Mouse (Mus musculus): Measurements from ENCODE around the gene Pum3. TPM values are rescaled to one million over a fixed set of nuclear protein-coding genes. Genes with fewer than 3 reads are reported as not detected.

The Pum3 gene
- total RNA-seq, 1 experiment: 120 TPM

DNA sequence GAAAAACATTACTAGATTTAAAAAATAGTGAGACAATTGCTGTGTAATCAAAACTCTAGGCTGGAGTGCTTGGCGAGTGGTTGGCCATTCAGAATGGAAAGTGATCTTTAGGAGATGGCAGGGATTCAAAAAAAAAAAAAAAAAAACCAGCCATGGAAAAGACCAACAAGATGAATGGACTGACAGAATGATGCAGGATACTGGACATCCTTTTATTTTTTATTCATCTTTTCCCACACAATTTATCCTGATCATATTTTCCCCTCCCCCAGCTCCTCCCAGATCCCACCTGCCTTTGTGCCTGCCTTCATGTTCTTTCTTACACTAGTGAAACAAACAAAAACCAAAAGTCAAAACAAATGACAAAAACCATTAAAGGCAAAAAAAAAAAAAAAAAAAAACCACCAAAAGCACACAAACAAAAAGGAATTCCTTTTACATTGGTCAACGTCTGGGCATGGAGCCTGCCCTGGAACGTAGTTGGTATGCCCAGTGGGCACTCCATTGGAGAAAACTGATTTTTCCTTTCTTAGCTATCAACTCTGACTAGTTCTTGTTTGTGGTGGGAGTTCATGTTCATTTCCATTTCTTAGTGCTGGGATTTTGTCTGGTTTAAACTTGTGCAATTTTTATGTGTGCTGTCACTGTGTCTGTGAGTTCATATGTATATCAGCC lies 60.0 kb downstream of the Pum3 start:
- H3K4me1 ChIP-seq (ENCODE audit: control insufficient read depth in 2 of 2, insufficient read depth in 2 of 2, low read length in 2 of 2, poor library complexity in 1 of 2): no peaks in the 10 kb centered on the region
- no peak for TF ChIP-seq CHD2 (IDR thresholded peaks at IDR 0.05; ENCODE audit: low read depth, low read length)
- no peak for TF ChIP-seq MAFK (IDR thresholded peaks at IDR 0.05; ENCODE audit: insufficient read depth, low read depth, low read length)
- no peak for TF ChIP-seq ZC3H11A (IDR thresholded peaks at IDR 0.05; ENCODE audit: borderline replicate concordance, low read depth, low read length)
- TF ChIP-seq HCFC1 (IDR thresholded peaks at IDR 0.05; ENCODE audit: borderline replicate concordance, insufficient read depth, low read length): no peak
- TF ChIP-seq ZNF384 (IDR thresholded peaks at IDR 0.05; ENCODE audit: low read depth, low read length): no peak
- no peak overlapping the region for H3K9ac ChIP-seq (ENCODE audit: insufficient read depth, low read depth, low read length, poor library complexity, severe bottlenecking)
- no peak overlapping the region for H3K27ac ChIP-seq (ENCODE audit: insufficient read depth, low read depth, low read length, poor library complexity, severe bottlenecking)
- H3K4me3 ChIP-seq (ENCODE audit: insufficient read depth in 1 of 2, low read depth in 1 of 2, low read length in 2 of 2, poor library complexity in 1 of 2, severe bottlenecking in 1 of 2): no peak overlapping the region
- in situ Hi-C loops (cut with MboI; ENCODE audit: low sequenced_read_pairs in 2 of 2, unreplicated experiment in 2 of 2): no loop called here
- no peak for DNase-seq (ENCODE audit: low read depth, low spot score)
- no peaks in the 10 kb centered on the region for H3K36me3 ChIP-seq (ENCODE audit: control insufficient read depth, insufficient read depth, low read length, poor library complexity, severe bottlenecking)
- H3K9me3 ChIP-seq (ENCODE audit: control insufficient read depth, insufficient read depth, low read depth, low read length): no peaks in the 10 kb centered on the region

DNA sequence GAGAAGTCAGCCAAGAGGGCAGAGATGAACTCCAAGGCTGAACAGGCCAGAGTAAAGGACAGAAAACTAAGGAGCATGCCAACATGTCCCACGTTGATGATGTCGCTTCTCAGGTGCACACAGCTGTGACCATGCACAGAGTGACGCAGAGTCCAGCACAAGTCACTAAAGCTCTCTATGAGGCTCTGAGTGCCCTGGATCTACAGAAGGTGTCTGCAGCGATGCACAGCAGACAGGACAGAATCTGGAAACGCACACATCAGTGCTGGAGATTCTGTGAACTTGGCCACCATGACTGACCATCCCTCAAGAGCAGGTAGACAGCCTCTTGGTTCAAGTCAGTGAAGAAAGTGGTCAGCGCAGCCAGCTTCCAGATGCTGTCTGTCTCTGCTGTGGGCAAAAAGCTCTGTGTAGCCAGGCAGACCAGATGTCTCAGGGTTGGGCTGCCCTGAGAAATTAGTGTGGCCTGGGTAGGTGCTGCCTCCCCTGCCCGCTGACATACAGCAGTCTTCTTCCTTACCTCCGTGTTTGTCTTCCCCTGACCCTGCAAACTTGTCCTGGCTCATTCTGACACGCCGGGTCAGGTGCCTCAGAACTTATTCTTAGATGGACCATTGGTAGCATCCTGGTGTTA lies 63.4 kb downstream of the Pum3 start:
- no peaks in the 10 kb centered on the region for H3K9me3 ChIP-seq (ENCODE audit: control insufficient read depth, insufficient read depth, low read depth, low read length)
- H3K4me3 ChIP-seq (ENCODE audit: insufficient read depth in 1 of 2, low read depth in 1 of 2, low read length in 2 of 2, poor library complexity in 1 of 2, severe bottlenecking in 1 of 2): no peak overlapping the region
- no peak overlapping the region for H3K27ac ChIP-seq (ENCODE audit: insufficient read depth, low read depth, low read length, poor library complexity, severe bottlenecking)
- no peak overlapping the region for H3K9ac ChIP-seq (ENCODE audit: insufficient read depth, low read depth, low read length, poor library complexity, severe bottlenecking)
- TF ChIP-seq HCFC1 (IDR thresholded peaks at IDR 0.05; ENCODE audit: borderline replicate concordance, insufficient read depth, low read length) (no peak), ZC3H11A (IDR thresholded peaks at IDR 0.05; ENCODE audit: borderline replicate concordance, low read depth, low read length) (no peak), CHD2 (IDR thresholded peaks at IDR 0.05; ENCODE audit: low read depth, low read length) (no peak), ZNF384 (IDR thresholded peaks at IDR 0.05; ENCODE audit: low read depth, low read length) (no peak), MAFK (IDR thresholded peaks at IDR 0.05; ENCODE audit: insufficient read depth, low read depth, low read length) (no peak)
- no peaks in the 10 kb centered on the region for H3K36me3 ChIP-seq (ENCODE audit: control insufficient read depth, insufficient read depth, low read length, poor library complexity, severe bottlenecking)
- DNase-seq (ENCODE audit: low read depth, low spot score): no peak
- no peaks in the 10 kb centered on the region; a peak in 1 of 4 replicates for H3K4me1 ChIP-seq (ENCODE audit: control insufficient read depth in 2 of 2, insufficient read depth in 2 of 2, low read length in 2 of 2, poor library complexity in 1 of 2)
- in situ Hi-C loops (cut with MboI; ENCODE audit: low sequenced_read_pairs in 2 of 2, unreplicated experiment in 2 of 2): no loop called here

DNA sequence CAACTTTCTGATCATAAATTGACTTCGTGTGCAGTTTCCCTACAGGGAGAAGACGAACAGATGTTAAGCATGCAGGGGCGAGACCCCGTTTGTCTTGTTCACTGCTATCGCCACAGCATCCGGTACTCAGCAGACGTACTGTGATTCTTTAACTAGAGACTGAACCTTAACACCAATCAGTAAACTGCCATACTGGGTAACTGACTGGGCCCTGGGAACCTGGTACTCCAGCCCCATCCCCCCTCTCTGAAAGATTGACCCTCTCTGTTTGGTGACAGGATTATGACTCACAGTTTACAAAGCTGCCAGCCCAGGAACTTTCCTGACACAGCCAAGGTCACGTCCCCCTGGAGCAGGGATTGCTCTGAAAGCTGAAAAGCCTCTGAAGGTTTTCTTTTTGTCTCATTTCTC lies 65.1 kb downstream of the Pum3 start:
- DNase-seq (ENCODE audit: low read depth, low spot score): no peak
- Histone ChIP-seq H3K4me3 (ENCODE audit: insufficient read depth in 1 of 2, low read depth in 1 of 2, low read length in 2 of 2, poor library complexity in 1 of 2, severe bottlenecking in 1 of 2) (no peak overlapping the region), H3K9me3 (ENCODE audit: control insufficient read depth, insufficient read depth, low read depth, low read length) (no peaks in the 10 kb centered on the region)

DNA sequence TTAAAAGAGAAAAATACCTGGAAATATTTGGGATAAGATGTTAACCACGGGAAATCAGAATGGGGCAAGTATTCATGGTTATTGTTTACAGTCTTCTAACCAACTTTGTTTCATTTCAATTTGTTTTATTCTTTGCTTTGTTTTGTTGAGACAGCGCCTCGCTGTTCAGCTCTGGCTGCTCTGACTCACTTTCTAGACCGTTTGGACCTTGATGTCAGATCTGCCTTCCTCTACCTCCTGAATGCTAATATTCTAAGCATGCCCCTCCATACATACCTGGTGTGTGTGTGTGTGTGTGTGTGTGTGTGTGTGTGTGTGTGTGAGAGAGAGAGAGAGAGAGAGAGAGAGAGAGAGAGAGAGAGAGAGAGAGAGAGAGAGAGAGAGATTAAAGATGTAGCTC lies 65.7 kb downstream of the Pum3 start:
- TF ChIP-seq ZC3H11A (IDR thresholded peaks at IDR 0.05; ENCODE audit: borderline replicate concordance, low read depth, low read length): no peak
- no peak for TF ChIP-seq MAFK (IDR thresholded peaks at IDR 0.05; ENCODE audit: insufficient read depth, low read depth, low read length)
- TF ChIP-seq ZNF384 (IDR thresholded peaks at IDR 0.05; ENCODE audit: low read depth, low read length): no peak
- TF ChIP-seq HCFC1 (IDR thresholded peaks at IDR 0.05; ENCODE audit: borderline replicate concordance, insufficient read depth, low read length): no peak
- TF ChIP-seq CHD2 (IDR thresholded peaks at IDR 0.05; ENCODE audit: low read depth, low read length): no peak
- Histone ChIP-seq H3K9me3 (ENCODE audit: control insufficient read depth, insufficient read depth, low read depth, low read length) (no peaks in the 10 kb centered on the region), H3K36me3 (ENCODE audit: control insufficient read depth, insufficient read depth, low read length, poor library complexity, severe bottlenecking) (no peaks in the 10 kb centered on the region), H3K9ac (ENCODE audit: insufficient read depth, low read depth, low read length, poor library complexity, severe bottlenecking) (no peak overlapping the region), H3K27ac (ENCODE audit: insufficient read depth, low read depth, low read length, poor library complexity, severe bottlenecking) (no peak overlapping the region), H3K4me3 (ENCODE audit: insufficient read depth in 1 of 2, low read depth in 1 of 2, low read length in 2 of 2, poor library complexity in 1 of 2, severe bottlenecking in 1 of 2) (no peak overlapping the region), H3K4me1 (ENCODE audit: control insufficient read depth in 2 of 2, insufficient read depth in 2 of 2, low read length in 2 of 2, poor library complexity in 1 of 2) (no peaks in the 10 kb centered on the region; a peak in 1 of 4 replicates)
- in situ Hi-C loops (cut with MboI; ENCODE audit: low sequenced_read_pairs in 2 of 2, unreplicated experiment in 2 of 2): no loop called here
- no peak for DNase-seq (ENCODE audit: low read depth, low spot score)

More for the DNA sequence above, 65.1 kb downstream of the Pum3 start:
- Histone ChIP-seq H3K36me3 (ENCODE audit: control insufficient read depth, insufficient read depth, low read length, poor library complexity, severe bottlenecking) (no peaks in the 10 kb centered on the region), H3K27ac (ENCODE audit: insufficient read depth, low read depth, low read length, poor library complexity, severe bottlenecking) (no peak overlapping the region), H3K4me1 (ENCODE audit: control insufficient read depth in 2 of 2, insufficient read depth in 2 of 2, low read length in 2 of 2, poor library complexity in 1 of 2) (no peaks in the 10 kb centered on the region; a peak in 1 of 4 replicates), H3K9ac (ENCODE audit: insufficient read depth, low read depth, low read length, poor library complexity, severe bottlenecking) (no peak overlapping the region)
- in situ Hi-C loops (cut with MboI; ENCODE audit: low sequenced_read_pairs in 2 of 2, unreplicated experiment in 2 of 2): no loop called here
- TF ChIP-seq CHD2 (IDR thresholded peaks at IDR 0.05; ENCODE audit: low read depth, low read length): no peak
- TF ChIP-seq ZNF384 (IDR thresholded peaks at IDR 0.05; ENCODE audit: low read depth, low read length): no peak
- no peak for TF ChIP-seq ZC3H11A (IDR thresholded peaks at IDR 0.05; ENCODE audit: borderline replicate concordance, low read depth, low read length)
- no peak for TF ChIP-seq HCFC1 (IDR thresholded peaks at IDR 0.05; ENCODE audit: borderline replicate concordance, insufficient read depth, low read length)
- TF ChIP-seq MAFK (IDR thresholded peaks at IDR 0.05; ENCODE audit: insufficient read depth, low read depth, low read length): no peak
